Mouse (Mus musculus): ENCODE measurements around the gene Bdnf. TPM values are rescaled to one million over a fixed set of nuclear protein-coding genes. Genes with fewer than 3 reads are reported as not detected.

The Bdnf gene
- total RNA-seq, 2 experiments from 2014 or later = 26.9 to 30.3 TPM

GRCm38 (mm10) chr2:109750484-109750883 lies 76.0 kb downstream of the Bdnf start:
- no peak for DNase-seq (ENCODE audit: low spot score in 2 of 2)
- intact Hi-C loops (cut with DNase I) = no loop called here

GRCm38 (mm10) chr2:109756305-109756704 lies 81.8 kb downstream of the Bdnf start:
- no peak for DNase-seq (ENCODE audit: low spot score in 2 of 2)
- intact Hi-C loops (cut with DNase I) = no loop called here

GRCm38 (mm10) chr2:109766772-109767171 lies 92.3 kb downstream of the Bdnf start:
- no peak for DNase-seq (ENCODE audit: low spot score in 2 of 2)
- intact Hi-C loops (cut with DNase I) = no loop called here

GRCm38 (mm10) chr2:109768814-109769213 lies 94.3 kb downstream of the Bdnf start:
- intact Hi-C loops (cut with DNase I) = no loop called here
- no peak for DNase-seq (ENCODE audit: low spot score in 2 of 2)

- no peak for DNase-seq (ENCODE audit: low spot score in 2 of 2)
- intact Hi-C loops (cut with DNase I) = no loop called here
Observed at GRCm38 (mm10) chr2:109776374-109776773, 101.9 kb downstream of the Bdnf start.

Other genes with a start within 250 kb of the Bdnf start
- 10 to 100 TPM; 66.9 to 76.8 TPM for gene Lin7c, start 216.2 kb downstream of the Bdnf start, total RNA-seq (2021)
- 10 to 100 TPM; 23.7 to 26.2 TPM for gene Lgr4, start 242.9 kb downstream of the Bdnf start, total RNA-seq (2021)

Data from left cerebral cortex, postnatal 36 days (tissue).